Mouse (Mus musculus): ENCODE measurements around the gene Rab3a. TPM values are rescaled to one million over a fixed set of nuclear protein-coding genes. Genes with fewer than 3 reads are reported as not detected.
A peak's percentile ranks its signal among the peaks of the same experiment; 100 is the strongest.

Rab3a gene
- total RNA-seq (2014; fragmentation: Nextera tagmentation): 5.5 and 10.8 TPM in 2 replicates
- 0.34 and 1.6 TPM in 2 replicates for total RNA-seq (2017)

DNA sequence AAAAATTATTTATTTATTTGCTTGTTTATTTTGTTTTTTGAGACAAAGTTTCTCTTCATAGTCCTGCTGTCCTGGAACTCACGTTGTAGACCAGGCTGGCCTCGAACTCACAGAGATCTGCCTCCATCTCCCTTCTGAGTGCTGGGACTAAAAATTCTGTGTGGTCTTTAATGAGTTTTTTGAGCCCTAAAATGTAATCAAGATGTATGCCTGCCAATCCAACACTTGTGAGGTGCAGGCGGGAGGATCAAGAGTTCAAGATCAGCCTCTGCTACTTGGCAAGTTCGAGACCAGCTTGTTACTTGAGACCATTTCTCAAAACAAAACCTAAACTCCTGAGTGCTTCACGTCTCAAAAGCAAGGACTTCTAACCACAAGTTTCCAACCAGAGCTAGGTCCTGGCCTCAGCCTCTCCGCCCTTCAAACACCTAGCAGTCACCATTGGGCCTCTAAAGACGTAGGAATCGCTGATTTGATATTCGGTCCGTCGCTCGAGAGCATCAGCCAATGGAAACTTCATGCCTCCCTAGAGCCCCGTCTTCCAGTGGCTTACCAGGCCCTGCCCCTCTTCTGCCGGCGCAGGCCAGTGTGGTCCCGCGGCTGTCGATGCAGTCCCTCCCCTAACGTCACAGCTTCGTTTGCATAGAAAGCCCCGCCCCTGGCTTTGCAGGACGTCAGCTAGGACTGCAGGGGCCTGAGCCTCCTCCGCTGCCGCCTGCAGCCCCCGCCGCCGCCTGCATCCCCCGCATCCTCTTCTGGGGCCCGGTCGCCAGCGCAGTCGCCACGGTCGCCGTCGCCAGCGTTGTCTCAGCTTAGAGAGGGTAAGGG, at the start of gene Rab3a:
TSS of gene Rab3a (plus strand) at position 637 of the 828 bp plus-strand sequence.
- ATAC-seq (replicated peaks; ENCODE audit: poor library complexity, severe bottlenecking): peak; percentile 90

DNA sequence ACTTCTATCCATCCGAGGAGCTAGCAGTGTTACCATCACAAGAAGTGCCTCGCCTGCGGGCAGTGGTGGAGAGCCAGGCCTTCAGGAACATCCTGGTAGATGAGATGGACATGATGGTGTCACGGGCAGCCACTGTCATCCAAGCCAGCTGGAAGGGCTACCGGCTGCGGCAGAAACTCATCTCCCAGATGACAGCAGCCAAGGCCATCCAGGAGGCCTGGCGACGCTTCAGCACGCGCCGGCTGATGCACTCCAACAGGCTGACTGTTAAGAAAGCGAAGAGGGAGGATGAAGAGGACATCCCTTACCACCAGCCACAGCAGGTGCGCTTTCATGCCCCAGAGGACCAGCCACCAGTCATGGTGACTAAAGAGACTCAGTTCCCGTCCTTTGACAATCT, 46.2 kb upstream of the Rab3a start:
- ATAC-seq (replicated peaks; ENCODE audit: poor library complexity, severe bottlenecking): no peak

DNA sequence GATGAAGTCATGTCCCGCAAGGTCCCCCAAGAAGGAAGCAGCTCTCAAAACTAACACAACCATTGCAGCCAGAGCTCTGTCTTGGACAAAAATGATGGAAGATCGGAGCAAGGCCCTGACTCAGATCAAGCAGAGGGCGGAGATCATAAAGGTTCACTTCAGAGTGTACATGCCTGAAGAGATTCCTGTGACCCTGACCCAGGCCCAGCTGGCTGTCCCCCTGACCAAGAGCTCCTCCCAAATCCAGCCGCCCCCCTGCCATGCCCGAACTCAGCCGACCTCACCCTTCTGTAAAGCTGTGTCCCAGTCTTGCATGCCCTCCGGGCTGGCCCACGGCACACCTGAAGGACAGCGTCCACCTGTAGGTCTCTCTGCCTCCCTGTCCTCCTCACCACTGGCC, 44.7 kb upstream of the Rab3a start:
- ATAC-seq (replicated peaks; ENCODE audit: poor library complexity, severe bottlenecking): no peak

DNA sequence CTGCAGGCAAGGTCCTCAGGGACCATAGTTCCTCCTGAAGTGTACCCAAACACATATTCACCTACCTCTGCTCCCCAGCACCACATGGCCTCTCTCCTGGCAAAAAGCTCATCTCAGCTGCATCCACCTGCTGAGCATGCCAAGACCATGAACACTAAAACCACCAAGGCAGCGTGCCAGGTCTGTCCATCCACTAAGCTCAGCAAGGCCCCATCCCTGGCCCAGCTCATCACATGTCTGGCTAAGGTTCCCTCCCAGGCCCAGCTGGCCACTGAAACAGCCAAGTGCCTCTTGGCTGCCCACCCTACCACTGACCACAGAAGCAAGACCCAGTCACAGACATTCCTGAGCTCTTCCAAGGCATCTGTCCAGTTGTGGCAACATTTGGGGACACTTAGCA, 44.2 kb upstream of the Rab3a start:
- ATAC-seq (replicated peaks; ENCODE audit: poor library complexity, severe bottlenecking): no peak

DNA sequence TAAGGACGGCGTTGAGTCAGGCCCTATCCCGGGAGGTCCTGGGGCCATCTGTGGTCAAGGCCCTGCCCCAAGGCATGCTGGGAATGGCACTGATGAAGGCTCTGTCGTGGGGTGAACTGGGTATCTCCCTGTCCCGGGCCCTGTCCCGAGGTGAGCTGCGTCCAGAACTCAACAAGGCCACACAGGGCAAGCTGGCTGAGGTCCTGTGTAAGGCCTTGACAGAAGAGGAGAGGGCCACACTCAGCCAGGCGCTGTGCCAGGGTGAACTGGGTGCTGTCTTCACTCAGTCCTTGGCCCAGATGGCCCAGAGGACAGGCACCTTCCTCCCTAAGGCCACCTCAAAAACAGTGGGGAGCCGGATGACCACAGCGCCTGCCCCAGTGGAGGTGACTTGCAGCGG, 43.4 kb upstream of the Rab3a start:
- no peak for ATAC-seq (replicated peaks; ENCODE audit: poor library complexity, severe bottlenecking)

DNA sequence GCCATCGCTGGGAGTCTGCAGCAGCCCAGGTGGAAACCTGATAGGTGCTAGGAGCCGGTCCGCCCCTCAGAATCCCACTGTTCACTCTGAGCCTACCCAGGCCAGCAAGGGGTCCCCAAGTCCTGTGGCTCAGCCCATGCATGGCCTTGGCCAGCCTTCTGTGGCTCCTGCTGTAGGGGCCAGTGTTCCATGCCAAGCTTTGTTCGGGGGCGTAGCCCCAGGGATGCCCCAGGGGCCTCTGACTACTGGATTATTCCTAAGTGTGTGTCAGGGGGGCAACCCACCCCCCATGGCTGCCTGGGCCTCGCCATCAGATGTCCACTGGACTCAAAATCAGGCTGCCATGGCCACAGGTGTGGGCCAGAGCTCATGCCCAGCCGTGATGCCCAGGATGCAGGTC, 40.5 kb upstream of the Rab3a start:
- no peak for ATAC-seq (replicated peaks; ENCODE audit: poor library complexity, severe bottlenecking)

DNA sequence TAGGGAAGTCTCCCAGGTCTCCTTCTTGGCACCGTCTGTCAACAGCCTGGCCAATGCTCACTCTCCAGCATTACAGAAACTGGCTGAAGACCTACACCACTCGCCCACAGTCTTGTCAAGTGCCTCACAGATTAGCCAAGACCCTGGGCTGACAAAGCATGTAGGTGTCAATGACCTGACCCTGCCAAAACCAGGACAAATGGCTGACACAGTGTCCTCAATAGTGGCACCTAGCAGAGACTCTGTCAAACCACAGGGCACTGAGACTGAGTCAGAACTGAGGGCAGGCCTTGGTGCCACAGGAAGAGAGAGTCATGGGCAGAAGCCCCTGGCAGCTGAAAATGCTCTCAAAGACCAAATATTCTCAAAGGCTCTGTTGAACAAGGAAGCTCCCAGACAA, 39.4 kb upstream of the Rab3a start:
- ATAC-seq (replicated peaks; ENCODE audit: poor library complexity, severe bottlenecking): no peak

DNA sequence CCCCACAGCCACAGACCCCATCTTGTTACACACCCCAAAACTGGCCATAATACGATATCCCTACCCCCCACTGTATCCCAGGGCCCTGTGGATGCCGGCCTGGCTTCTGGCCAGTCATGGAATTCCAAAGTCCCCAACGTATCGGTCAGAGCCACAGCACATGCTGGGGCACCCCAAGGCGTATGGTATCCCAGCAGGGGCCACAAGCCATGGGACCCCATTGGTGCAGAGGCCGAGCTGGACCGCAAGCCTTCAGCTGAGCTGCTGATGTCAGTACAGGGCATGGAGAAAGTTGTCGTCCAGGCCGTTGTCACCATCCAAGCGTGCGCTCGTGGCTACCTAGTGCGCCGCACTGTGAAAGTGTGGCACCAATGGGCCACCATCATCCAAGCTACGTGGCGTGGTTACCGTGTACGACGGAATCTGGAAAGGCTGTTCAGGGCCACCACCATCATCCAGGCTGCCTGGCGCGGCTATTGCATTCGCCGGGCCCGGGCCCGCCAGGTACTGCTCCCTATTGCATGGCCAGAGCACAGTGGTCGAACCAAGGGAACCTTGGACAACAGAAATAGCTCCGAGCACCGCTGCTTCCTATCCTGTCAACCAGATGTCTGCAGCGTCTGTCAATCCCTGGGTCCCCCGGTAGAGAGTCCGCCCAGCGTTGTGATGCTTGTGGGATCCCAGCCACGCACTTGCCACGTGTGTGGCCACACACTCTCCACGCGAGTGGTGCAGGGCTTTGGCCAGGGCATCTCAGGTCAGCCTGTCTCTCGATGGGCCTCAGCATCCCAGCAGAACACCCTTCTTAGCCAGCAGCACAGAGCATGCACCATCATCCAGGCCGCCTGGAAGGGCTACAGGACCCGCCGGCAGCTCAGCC, 37.7 kb upstream of the Rab3a start:
- ATAC-seq (replicated peaks; ENCODE audit: poor library complexity, severe bottlenecking): no peak

DNA sequence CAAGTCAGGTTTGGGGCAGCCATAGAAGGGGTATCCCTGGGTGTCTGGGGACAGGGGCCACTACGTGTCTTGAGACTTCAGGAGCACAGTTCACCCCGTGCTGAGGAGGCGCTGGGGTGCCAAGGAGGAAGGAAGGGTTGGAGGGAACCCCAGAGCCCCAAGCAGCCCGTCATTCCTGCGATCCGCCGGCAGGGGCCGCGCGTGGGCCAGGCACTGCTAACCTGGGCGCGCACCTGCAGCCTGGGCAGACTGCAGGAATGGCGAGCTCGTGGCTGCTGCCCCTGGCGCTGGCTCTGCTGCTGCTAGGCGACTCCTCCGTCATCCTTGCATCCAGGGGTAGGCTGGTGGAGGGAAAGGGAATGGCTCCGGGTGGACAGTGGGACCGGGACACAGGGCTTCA, 36.2 kb upstream of the Rab3a start, which contains the start of gene Gm3336:
TSS of gene Gm3336 (plus strand) at position 247 of the 400 bp plus-strand sequence.
- peak; percentile 75 for ATAC-seq (replicated peaks; ENCODE audit: poor library complexity, severe bottlenecking)

DNA sequence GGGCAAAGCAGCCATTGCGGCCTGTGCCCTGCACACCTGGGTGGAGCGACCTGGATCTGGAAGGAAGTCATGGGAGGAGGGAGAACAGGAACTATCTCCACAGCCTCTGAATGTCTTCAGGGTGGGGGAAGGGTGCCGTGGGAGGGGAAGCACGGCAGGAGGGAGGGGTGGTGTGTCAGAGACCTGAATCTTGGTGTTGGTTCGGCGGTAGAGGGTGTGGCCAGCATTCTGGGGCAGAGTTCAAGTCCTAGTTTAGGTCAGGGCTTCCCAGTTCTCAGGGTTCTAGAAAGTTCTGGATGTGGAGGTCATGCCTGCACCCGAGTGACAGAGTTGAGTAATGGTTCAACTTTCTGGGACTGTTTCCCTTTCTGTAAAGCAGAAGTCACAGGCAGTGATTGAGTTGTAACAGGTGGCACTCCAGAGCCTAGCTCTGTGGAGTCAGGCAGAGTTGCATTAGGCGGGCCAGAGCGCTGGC, 34.6 kb upstream of the Rab3a start:
- peak; percentile 42 for ATAC-seq (replicated peaks; ENCODE audit: poor library complexity, severe bottlenecking)

DNA sequence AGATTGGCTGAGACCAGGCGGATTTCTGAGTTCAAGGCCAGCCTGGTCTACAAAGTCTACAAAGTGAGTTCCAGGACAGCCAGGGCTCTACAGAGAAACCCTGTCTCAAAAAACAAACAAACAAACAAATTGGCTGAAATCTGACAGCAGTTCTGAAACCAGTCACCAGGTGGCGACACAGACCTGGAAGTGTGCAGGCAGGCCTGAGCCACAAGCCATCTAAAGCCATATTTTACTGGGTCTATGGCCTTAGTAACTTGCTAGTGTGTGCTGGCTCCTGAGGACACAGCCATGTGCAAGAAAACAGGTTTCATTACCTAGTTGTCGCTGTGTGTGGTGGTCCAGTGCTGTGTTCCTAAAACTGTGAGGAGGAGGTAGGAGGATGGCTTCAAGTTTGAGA, 33.7 kb upstream of the Rab3a start:
- peak; percentile 52 for ATAC-seq (replicated peaks; ENCODE audit: poor library complexity, severe bottlenecking)

DNA sequence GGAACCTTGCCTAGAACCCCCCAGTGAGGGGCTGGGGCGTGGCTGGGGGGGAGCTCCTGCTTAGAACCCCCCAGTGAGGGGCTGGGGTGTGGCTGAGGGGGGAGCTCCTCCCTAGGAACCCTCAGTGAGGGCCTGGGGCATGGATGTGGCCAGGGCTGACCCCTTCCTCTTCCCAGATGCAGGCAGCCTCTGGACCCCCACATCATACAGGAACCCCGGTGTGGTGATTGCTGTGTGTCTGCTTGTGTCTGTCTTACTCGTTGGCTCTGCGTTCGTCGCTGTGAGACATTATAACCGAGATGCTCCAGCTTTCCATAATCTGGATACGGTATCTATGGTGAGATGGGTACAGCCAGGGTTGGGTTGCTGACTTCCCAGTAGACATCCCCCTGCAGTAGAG, 32.9 kb upstream of the Rab3a start:
- no peak for ATAC-seq (replicated peaks; ENCODE audit: poor library complexity, severe bottlenecking)

DNA sequence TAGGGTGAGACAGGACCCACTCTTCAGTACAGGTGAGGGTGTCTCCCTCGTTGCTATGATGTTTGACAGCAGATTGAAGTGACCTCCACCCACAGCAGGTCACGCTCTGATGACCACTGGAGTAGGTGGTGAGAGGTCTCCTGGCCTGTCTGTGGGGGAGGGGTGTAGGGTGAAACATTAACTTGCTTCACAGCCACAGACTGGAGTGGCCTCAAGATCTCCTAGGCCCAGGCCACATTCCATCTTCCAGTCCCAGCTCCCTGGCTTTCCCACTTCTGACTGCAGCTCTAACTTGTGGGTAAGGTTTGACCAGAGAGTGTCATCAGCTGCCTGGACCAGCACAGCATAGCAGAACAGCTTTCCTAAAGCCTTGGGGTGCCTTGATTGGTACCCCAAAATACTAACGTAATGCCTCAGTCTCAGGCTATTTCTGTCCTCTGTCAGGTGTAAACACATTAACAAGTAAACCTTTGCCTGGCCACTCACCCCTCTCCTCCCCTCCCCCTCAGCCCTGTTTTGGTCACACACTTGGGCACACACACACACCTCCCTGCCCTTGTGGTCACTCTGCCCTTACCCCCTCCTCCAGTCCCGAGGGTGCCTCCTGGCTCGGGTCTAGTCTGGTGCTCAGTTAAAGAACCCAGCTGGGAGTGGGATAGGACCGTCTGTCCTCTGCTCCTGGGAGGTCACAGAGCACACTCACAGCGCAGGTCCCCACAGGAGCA, 30.8 kb upstream of the Rab3a start, which contains the start of gene Pde4c:
TSS of gene Pde4c (plus strand) at position 235 of the 725 bp plus-strand sequence.
- ATAC-seq (replicated peaks; ENCODE audit: poor library complexity, severe bottlenecking): no peak

DNA sequence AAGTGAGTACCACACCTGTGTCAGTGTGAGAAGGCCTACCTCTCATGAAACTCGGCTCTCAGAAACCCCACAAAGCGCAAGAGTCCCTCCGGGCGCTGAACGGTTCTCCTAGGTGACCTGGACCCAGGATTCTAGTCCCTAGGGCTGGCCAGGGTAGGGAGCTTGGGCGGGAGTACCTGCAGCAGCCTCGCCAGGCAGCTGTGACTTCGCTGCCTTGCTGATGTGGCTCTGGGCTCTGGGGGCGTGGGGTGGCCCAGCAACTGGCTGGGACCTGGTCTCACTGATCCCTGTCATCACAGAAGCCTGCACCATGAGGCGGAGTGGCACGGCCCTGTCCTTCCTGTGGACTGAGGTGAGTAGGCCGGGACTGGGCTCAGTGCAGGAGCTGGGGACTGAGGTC, 30.3 kb upstream of the Rab3a start:
- ATAC-seq (replicated peaks; ENCODE audit: poor library complexity, severe bottlenecking): no peak

DNA sequence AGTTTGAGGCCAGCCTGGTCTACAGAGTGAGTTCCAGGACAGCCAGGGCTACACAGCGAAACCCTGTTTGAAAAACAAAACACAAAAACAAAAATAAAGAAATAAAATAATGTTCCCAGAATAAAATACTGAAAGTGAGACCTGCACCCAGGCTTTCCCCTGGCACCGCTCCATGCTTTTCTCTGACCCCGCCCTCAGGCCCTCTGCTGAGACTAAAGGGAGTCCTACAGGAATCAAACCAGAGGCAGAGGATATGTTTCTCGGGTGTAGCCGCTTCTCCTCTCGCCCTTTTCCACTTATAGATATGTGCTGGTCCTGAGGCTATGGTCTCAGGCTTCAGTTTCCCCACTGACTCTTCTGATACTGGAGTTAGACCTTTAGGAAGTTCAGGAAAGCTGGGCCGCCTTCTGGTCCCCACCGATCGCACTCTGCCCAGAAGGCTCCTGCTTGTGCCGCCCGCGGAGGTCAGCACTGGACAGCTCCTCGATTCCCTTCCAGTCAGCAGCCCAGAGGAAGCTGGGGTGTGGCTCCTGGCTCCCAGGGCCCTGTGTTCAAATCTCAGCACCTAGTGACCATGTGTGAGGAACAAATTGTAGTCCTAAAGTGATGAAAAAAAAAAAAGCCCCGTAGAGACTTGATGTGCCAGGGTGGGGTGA, 28.6 kb upstream of the Rab3a start:
- ATAC-seq (replicated peaks; ENCODE audit: poor library complexity, severe bottlenecking): 0 out of 2 replicates have a peak, but pooled peaks have one; percentile 26

DNA sequence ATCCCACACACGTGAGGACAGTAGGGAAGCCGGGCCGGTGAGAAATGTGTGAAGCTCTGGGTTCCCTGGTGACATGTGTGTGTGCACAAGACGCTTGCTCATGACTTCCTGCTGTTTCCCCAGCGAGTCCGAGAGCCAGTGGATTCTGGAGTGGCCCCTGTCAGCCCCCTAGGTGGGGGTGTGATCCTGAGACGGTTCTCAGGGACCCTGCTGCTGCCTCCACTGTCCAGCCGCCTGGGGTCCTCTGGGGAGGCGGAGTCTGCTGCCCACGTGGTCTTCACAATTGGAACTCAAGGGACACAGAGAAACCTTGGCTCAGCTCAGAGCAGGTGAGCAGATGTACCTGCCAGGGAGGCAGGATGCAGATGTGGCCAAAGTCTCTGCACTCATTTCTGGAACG, 27.8 kb upstream of the Rab3a start:
- ATAC-seq (replicated peaks; ENCODE audit: poor library complexity, severe bottlenecking): no peak

DNA sequence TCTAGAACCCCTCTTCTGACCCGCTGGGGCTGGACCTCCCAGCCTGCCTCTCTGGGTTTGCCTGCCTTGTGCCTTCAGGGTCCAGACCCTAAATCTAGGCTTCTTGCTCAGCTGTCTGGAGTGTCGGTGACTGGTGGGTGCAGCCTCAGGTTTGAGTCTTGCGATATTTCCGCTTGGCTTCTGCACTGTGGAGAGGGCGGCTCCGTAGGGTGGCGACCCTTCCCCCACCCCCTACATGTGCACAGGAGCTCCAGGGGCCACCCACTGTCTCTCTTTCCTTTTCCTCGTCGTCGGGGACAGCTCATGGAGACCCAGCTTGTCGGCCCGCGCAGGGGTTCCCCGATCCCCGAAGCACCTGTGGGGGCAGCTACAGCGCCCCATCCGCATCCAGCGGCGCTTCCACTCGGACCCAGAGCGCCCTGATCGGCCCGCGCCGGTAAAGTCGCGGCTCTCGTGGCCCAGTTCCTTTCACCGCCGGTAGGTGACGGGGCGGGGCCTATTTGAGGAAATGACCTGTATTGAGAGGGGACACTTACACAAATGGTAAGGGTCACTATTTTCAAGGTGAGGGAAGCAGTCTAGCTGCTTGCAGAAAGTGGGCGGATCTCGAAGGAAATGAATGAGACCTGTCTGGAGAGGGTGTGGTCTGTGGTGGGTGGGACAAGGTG, 24.5 kb upstream of the Rab3a start:
- peak; percentile 84 for ATAC-seq (replicated peaks; ENCODE audit: poor library complexity, severe bottlenecking)

DNA sequence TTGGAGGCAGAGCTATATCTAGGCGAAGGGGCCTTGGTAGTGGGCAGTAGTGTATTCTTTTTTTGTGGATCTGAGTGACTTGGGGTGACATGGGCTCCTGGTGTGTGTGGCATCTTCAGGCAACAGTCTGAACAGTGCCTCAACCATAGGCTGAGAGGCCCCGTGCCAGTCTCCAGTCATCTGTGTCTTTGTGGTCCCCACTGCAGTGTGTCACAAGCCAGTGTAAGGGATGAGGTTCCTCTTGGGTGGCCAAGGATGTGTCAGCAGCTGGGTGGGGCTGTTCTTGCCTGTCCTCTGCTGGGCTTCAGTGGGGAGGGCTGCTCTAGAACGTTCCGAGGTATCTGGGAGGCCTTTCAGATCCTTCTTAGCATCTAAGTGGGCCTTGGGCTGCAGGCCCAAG, 23.5 kb upstream of the Rab3a start:
- peak; percentile 57 for ATAC-seq (replicated peaks; ENCODE audit: poor library complexity, severe bottlenecking)

DNA sequence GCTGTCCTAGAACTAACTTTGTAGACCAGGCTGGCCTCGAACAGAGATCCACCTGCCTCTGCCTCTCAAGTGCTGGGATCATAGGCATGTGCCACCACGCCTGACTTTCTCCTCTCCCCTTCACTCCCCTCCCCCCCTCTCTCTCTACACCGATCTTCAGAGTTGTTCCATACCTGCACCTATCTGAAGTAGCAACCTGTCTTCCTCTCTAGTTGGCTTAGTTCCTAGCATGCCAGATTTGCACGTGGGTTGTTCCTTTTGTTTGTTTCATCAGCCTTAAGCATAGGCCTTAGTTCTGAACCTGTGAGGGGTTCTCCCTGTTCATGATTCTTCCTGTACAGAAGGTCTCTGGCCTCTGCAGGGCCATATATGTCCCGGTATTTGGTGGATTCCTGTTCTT, 16.8 kb upstream of the Rab3a start:
- ATAC-seq (replicated peaks; ENCODE audit: poor library complexity, severe bottlenecking): no peak

Data from granulocyte monocyte progenitor cell, adult 5-6 weeks (primary cell).